Mouse (Mus musculus) layer of hippocampus, postnatal 14 days (tissue): Measurements from ENCODE around the gene Pfkm. TPM values are rescaled to one million over a fixed set of nuclear protein-coding genes. Genes with fewer than 3 reads are reported as not detected.

ENCODE experiments used
- DNase-seq, 2 experiments: peaks; one replicate each; pipeline ENCODE4 v3.0.0; 2021 to 2022; ENCODE audit warnings: low spot score in 2 of 2, mixed read lengths in 1 of 2
- long read RNA-seq, 2 experiments: library from polyadenylated mRNA; stranded (forward); transcript quantifications; one replicate each; pipeline ENCODE4 v2.0.0; 2021
- total RNA-seq, 2 experiments: library from RNA; stranded (reverse); gene quantifications; 2 replicates each; pipeline ENCODE4 v1.2.3; 2021

The Pfkm gene
- 100 to 1,000 TPM; 309 to 311 TPM for total RNA-seq
- long read RNA-seq, experiment 1, transcript Pfkm-201 (23 exons, 2,879 nt), result major isoform, 137 of 207 reads
- long read RNA-seq, experiment 1, partial matches to known transcripts, result 45 of 207 reads
- long read RNA-seq, experiment 1, other reads (novel, unspliced or antisense), result 25 of 207 reads
- long read RNA-seq, experiment 2, transcript Pfkm-201 (23 exons, 2,879 nt), result major isoform, 146 of 206 reads
- long read RNA-seq, experiment 2, partial matches to known transcripts, result 41 of 206 reads
- long read RNA-seq, experiment 2, other reads (novel, unspliced or antisense), result 19 of 206 reads

DNA sequence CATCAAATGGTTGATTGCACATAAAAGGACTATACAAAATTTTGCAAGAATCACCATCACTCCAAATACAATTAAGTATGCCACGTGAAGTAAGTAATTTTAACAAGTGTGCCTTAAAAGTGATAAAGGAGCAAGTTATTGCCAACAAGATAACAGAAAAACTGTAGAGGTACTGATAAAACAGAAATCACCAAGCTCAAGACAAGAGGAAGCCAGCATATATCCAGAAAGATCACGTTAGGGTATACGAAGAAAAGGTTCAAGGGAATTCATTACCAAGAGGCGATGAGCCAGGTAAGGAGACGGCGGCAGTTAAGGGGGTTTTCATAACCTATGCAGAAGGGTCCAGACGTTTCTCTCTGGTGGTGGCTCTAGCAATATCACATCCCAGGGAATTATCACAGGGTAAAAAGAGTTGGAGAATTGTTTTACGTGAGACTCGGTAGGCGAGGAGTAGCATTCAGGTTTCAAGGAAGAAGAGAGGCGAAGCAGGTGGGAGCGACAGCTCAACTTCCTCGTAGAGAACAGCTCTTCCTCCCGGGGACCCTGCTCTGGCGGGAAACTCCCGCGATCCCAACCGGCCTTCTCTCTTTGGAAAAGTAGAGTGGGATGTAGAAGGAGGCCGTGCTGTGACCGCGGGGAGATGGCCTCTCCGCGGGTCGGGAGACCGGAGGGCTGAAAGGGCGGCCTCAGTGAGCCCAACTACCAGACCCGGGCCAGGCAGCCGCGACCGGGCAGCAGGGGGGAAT lies at the start of gene Pfkm:
Pfkm (plus strand) TSS at position 218 of the 749 bp plus-strand sequence.
- peak in 1 of 2 experiments; percentile 14 for DNase-seq

DNA sequence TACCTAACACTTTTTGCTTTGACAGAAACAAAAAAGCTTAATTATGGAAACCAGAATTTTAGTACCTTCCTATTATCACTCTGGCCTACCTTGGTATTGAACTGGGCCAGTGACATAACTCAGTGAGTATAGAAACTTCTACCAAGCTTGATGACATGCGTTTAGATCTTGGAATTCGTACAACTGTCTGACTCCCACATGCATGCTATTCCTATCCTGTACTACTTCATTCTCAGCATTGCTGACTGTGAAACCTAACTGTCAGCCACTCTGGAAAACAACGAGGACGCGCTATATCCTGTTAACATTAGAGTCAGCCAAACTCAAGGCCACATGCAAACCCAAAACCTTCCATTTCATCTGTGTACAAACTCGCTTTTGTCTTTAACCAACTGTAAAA lies 48.4 kb upstream of the Pfkm start:
- DNase-seq, result no peak

DNA sequence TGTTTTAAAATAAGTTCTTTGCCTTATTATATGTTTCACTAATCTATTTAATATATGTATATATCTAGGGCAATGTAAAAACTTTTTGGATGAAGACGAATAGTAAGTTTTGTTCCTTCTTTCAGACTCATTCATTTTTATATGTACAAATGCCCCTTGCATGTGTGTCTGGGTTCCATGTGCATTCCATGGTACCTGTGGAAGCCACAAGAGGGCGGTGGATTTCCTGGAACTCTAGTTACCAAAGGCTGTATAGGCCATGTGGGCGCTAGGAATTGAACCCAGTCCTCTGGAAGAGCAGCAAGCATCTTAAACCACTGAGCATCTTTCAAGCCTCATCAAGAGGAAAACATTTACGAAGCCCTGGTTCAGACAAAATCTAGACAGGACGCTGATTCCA lies 48.0 kb upstream of the Pfkm start:
- DNase-seq, result no peak

DNA sequence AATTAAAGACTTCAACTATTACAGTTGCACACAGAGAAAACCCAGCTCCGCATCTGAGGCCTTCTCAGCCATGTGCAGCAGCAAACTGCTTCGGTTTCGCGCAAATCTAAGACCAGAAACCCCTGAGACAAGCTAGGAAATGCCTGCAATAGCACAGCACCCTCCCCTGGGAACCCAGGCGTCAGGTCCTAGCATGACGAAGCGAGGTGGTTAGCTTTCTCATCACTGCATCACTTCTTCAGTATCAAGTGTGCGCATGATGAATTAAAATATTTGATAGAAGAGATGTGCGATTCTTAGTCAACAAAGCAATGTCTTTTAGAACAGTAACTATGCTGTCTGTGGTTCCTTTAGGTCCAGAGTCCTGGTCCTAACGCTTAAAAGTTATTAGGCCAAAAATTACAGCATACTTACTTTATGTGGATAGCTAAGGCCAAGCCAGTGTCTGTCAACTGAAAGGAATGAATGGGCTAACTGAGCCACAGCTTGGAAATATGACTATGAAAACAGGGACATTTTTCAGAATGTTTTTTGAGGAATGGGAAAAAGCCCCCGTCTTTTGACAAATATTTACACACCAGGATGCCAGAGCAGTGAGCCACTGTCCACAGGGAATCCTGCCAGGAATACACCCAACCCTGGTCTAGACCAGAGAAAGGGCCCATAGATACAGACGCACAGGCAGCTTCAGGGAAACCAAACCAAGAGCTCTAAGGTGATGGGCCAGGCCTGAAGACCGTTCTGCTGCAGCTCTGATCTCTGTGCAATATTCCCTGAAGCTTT lies 43.3 kb upstream of the Pfkm start:
- no peak for DNase-seq

DNA sequence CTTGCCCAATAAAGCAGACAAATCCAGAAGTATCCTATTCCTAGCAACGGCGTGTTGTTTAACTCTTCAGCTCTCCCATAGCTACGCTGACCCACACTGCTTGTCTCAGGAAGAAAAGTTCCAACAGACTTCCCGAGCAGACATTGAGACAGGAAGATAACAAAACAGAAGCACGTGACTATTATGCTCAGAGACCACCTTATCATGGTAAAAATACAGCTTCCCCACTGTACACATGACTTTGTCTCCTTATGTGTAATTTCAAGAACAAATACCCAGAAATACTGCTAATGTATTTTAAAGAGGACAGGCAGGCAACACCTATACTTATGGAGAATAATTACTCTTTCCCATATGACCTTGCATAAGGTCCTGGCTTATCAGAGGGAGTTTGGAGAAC lies 40.7 kb upstream of the Pfkm start:
- no peak for DNase-seq

DNA sequence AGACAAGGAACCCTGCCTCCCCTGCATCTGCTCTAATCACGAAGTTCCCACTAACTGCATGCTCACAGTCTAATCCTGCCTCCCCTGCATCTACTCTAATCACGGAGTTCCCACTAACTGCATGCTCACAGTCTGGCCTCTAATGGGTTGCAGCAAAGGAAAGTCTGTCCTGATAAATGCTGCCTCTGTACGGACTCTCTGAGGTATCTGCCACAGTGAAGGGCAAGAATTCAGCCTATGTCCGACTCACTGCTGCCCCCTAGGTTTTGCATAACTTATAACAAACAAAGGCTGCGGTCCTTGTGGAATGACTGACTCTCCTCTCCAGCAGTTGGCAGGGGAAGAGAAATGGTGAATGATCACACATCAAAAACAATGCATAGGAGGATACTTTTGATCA lies 37.1 kb upstream of the Pfkm start:
- peak in 1 of 2 experiments; percentile 39 for DNase-seq

DNA sequence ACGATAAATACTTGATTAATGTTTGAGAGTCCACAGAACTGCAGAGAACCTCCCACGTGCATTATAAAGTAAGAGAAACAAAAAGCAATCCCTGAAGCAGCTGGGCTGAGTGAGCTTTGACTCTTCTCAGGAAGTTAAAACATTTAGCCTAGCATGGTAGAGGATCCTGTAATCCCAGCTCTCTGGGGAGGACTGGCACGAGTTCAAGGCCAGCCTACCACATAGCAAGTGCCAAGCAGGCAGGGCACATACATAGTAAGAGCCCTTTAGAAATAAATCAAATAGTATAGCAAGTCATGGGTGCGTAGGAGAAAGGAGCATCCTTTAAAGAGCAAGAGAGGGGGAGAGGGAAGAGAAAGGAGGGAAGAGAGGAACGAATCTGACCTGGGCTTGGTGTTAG lies 26.5 kb upstream of the Pfkm start:
- no peak for DNase-seq

DNA sequence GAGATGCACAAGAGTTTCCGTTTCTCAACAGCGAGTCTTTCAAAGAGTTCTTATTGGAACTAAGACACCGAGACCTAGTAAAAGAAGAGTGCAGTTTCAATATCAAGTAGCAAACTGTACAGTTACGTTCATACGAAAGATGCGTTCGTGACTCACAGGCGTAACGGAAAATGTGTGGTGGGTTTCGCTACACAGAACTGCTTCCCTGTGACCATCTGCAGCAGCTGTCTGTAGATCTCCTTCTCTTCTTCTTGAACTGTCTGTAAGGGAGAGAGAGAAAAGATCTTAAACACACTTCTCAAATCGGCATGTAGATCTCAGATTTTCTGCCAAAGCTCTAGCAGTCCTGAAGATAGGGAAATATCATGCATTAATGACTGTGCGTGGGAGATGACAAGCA lies 25.8 kb upstream of the Pfkm start:
- DNase-seq, result no peak

DNA sequence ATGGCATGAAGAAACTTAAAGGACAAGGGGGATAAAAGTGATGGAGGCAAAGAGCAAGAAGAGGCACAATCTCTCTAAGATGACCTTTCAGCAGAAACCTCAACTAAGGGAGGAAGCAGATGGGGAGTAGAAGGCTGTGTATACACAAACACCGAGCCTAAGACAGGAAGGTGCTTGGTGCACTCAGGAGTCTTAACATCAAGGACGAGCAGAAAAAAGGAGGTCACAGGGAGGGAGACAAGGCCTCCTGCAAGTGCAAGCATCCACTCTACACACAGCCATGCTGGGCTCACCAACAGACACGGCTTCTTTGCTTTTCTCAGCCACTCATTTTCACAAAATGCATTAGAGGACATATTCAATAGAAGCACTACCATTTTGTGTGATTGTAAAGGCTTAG lies 24.9 kb upstream of the Pfkm start:
- no peak for DNase-seq

DNA sequence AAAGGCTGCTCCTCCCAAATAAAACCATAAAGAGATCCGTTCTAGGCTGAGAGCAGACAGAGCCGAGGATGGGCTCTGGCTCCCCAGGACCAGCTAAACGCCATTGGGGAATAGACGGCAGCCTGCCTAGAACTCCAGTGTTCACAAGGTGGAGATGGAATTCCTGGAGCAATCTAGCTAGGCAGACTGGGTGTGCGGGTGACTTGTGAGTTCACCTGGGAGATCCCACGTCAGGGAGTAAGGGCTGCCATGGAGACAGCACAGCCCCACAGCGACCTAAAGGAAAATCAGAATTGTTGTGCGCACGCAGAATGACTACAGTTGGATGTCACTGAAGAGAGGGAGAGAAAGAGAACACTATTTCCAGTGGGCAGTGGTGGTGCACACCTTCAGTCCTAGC lies 23.9 kb upstream of the Pfkm start:
- DNase-seq, result no peak

DNA sequence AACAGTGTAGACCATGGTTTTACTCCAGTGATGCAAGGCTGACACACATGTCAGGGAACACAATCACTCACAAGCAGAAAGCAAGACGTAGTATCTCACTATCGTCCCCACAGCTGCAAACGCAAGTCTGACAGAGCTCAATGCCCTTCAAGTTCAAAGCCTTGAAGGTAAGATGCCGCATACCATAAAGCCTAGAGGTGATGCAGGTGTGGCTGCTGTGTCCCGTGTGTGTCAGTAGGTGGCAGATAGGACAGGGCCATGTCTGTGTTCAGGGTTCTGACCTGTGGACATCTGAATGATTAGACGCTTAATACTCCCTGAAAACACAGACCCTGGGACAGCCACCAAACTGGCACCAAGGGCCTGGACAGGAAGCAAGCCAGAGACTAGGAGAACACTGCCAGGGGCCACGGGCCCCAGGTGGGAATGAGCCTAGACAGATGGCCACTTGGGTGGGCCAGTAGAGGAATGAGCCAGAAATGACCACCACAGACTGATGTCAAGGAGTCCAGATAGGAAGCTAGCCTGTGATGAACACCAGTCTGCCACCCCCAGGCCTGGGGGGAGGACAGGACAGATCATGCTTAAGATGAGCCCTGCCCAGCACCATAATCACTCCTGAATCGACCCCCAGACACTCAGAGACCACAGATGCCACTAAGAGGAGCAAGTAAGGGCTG lies 22.7 kb upstream of the Pfkm start:
- no peak for DNase-seq

DNA sequence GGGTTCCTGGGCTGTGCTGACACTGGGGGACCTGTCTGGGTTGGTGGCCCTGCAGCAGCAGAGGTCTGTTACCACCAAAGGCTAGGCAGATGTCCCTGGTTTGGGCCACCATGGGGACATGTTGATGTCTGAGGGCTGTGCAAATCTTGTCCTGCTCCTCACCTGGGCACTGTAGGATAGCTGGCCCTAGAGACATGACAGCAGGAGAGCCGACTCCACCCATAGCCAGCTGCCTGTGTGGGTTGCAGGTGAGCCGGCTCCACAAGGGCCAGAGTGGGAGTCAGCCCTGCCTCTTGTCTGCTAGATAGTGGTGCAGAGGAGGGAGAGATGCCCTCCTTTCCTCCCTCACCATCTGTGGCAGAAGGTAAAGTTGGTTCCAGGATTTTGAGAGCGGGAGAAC lies 22.0 kb upstream of the Pfkm start:
- DNase-seq, result no peak

DNA sequence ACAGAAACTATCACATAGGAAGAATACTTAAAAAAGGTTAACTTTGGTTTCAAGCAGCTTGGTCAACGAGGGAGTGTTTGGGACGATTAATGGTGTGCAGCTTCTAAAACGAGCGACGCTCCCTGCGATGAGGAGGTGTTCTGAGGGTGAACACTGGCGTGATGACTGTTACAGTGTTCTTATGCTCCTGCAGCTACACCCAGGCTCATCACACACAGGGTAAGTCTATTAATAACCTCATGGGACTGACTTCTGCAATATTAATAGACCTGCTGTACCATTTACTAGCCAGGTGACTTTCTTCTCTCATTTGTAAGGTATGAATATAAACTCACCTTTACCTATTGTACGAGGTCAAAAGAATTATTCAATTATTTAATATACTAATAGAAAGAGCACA lies 17.9 kb upstream of the Pfkm start:
- DNase-seq, result no peak

DNA sequence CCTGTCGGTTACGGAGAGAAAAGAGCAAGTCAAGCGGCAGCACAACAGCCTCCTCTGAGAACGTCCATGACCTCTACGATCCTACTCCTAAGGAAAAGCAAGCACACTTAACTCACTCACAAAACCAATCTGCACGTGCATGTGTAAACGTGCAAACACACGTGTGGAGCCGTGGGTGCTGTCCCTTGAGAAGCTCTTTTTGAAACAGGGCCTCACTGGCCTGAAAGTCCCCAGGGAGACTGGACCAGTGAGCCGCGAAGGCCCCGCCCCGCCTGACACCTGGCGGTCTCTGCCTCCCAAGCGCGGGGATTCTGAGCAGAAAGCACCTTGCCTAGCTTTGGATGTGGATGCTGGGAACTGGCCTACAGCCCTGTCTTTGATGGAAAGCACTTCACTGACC lies 17.4 kb upstream of the Pfkm start:
- DNase-seq, result no peak

DNA sequence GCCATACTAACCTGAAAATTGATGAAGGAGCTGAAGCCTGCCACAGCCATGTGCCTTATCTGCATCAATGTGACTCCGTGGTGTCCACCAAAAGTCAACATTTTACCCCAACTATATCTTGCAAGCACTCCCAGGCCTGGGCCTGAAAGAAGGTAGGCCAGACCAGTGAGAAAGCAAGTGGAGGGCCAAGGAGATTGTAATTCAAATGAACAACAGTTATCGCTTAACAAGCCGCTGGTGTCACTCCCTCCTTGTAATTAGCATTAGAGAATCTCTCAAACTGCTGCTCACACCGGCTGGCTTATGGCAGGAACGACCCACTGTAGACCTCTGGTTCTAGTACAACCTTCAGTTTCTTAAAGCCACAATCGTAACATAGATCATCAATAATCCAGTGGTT lies 15.5 kb upstream of the Pfkm start:
- no peak for DNase-seq

DNA sequence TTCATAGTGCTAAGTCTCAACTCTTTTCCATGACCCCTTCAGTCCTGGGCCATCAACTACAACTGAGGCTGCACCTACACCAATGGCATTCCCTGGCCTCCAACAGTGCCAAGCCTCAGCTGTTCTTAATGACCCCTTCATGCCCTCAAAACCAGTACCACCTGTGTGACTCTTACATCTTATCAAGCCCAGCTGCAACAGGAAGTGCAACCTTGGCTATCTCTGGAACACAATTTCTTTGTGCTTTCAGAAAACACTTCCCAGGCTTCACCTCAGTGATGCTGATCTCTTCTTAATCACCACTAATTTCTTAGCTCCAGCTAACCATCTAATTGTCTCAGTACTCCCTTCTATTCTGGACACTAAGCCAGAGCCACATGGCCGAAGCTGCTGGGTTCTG lies 3.5 kb upstream of the Pfkm start:
- no peak for DNase-seq

DNA sequence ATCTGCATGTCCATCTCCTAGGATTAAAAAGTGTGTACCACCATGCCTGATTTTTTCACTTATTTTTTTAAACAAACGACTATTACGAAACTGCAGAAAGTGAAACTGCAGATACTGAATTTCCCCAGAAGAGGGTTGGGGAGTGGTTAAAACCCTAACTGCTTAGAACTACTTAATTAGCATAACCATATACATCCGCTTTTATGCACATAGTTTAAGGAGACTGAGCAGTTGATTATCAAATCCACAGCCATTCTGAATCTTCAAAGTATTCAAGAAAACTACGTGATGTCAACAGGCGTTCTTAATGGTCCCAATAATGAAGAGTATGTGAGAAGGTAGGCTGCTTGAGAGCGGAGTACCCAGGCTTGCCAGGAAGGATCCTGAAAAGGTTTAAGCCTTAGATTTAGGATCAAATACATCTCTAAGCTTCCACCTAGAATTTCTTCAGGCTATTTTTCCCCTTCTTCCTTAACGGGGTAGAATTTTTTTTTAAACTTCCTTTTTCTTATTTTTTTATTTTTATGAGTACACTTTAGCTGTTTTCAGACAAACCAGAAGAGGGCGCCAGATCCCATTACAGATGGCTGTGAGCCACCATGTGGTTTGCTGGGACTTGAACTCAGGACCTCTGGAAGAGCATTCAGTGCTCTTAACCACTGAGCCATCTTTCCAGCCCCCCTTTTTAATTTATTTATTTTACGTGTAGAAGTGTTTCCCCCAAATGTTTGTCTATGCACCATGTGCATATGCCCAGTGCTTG lies 2.8 kb upstream of the Pfkm start:
- DNase-seq, result peak in 1 of 2 experiments; percentile 21

DNA sequence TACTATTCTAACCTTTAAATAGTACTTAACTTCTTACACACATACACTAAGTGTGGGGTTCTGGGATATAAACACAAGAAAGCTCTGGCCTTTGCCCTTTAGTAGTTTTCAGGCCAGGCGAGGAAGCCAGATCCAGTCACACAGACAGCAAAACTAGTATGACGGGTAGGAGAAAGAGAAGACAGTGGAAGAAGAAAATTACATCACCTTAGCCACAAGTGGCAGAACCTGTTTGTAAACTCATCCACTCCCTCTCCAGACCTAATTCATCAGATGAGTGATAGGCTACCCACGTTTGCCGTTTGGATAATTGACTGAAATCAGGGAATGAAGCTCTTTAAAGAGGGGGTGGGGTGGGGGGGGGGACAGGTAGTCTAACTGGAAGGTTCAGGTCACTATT lies 548 bp upstream of the Pfkm start:
- no peak for DNase-seq

DNA sequence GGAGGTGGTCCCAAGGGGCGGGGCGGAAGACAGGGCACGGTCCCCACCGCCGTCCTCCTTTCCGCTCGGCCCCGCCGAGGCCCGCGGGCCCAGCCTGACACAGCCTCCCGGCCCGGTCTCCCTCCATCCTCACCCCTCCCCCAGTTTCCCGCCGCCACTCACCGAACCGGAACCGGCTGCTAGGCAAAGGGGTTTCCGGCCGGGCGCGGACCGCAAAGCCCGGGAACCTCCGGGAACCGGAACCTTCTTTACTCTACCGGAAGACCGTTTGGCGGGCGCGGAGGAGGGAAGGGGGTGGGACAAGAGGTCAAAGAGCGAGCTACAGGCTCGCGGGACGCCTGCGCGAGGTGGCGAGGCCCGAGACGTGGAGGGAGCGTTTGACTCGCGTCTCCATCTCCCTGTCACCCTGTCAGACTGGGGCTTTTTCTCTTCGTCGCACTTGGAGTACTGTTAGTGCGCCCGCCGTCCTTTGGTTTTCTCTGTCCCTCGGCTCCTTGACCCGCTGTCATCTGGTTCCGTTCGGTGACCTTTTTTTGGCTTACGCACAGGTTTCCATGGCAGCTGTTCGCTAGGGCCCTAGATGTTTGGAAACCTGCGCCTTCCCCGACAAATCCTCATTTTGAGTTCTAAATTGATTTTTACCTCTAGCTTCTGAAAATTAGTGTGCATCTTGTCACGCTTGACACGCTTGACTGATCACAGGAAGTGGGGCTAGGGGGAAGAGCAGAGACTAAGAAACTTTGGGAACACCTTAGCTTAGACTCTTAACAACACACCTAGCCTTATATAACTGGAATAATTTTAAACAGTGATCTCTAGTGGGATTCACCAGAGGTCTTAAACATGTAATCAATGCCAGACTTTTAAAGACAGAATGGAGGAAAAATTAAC lies 977 bp downstream of the Pfkm start, which contains the start of gene Senp1:
Senp1 (minus strand) TSS at position 624 of the 891 bp plus-strand sequence.
- peak; percentile 91 to 94 for DNase-seq

DNA sequence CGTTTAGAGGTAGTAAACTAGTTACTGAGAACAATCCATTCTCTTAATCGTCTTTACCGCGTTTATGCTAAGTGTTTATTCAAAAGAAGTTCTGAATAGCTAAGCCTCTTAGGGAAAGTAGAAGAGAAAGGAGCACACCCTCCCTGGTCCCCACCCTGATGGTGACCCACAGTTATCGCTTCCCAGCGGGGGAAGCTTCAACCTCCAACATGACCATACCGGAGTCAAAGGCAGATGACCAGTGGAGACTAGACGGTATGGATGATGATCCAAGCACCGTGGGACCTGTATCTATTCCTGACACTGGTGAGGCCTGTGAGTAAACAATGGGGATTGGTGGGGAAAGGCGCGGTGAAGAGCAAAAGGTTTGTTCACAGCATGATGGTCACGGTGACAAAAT lies 2.5 kb downstream of the Pfkm start:
- DNase-seq, result no peak
